Mouse (Mus musculus) limb, embryonic 11.5 days (tissue): ENCODE results near the gene Hist1h1d. TPM values are rescaled to one million over a fixed set of nuclear protein-coding genes. Genes with fewer than 3 reads are reported as not detected.
A peak's percentile ranks its signal among the peaks of the same experiment; 100 is the strongest.

ENCODE experiments used
- ATAC-seq: fragments of 200-750 bp; cut with Nextera tagmentation; 2 replicates; pipeline ENCODE4 v1.8.0; 2017; ENCODE audit warnings: low read depth; ENCODE audit not compliant: insufficient number of reproducible peaks, low FRiP score, low TSS enrichment
- DNase-seq: peaks from one replicate; pipeline ENCODE4 v3.0.0-alpha.2; 2015; ENCODE audit warnings: low spot score
- H3K27ac ChIP-seq: fragments of 300-500 bp; sonication (generic); replicated peaks from 2 replicates; pipeline ENCODE4 v1.5.1; 2014; ENCODE audit warnings: low read depth, mild to moderate bottlenecking, low read length
- H3K27me3 ChIP-seq: fragments of 300-500 bp; sonication (generic); 2 replicates; pipeline ENCODE4 v1.6.1; 2014; ENCODE audit warnings: mild to moderate bottlenecking, low read length, mixed read lengths; ENCODE audit not compliant: control insufficient read depth, insufficient read depth
- H3K36me3 ChIP-seq: fragments of 300-500 bp; sonication (generic); 2 replicates; pipeline ENCODE4 v1.6.1; 2014; ENCODE audit warnings: mild to moderate bottlenecking, low read length, moderate library complexity, mixed read lengths; ENCODE audit not compliant: control insufficient read depth, insufficient read depth
- H3K4me1 ChIP-seq: fragments of 300-500 bp; sonication (generic); 2 replicates; pipeline ENCODE4 v1.6.1; 2014; ENCODE audit warnings: low read length, mixed read lengths; ENCODE audit not compliant: control insufficient read depth, insufficient read depth
- H3K4me2 ChIP-seq: fragments of 300-500 bp; sonication (generic); 2 replicates; pipeline ENCODE4 v1.6.1; 2014; ENCODE audit warnings: low read depth, mild to moderate bottlenecking, moderate library complexity; ENCODE audit not compliant: severe bottlenecking
- H3K4me3 ChIP-seq: fragments of 300-500 bp; sonication (generic); 2 replicates; pipeline ENCODE4 v1.5.1; 2014; ENCODE audit warnings: low read depth, low read length
- H3K9ac ChIP-seq: fragments of 300-500 bp; sonication (generic); 2 replicates; pipeline ENCODE4 v1.6.1; 2014; ENCODE audit warnings: mild to moderate bottlenecking, low read length
- H3K9me3 ChIP-seq: fragments of 300-500 bp; sonication (generic); 2 replicates; pipeline ENCODE4 v1.6.1; 2016; ENCODE audit warnings: low read length; ENCODE audit not compliant: control insufficient read depth
- WGBS: fragments of 180-500 bp; shearing (Covaris S2); extraction: QIAGEN DNeasy Blood & Tissue Kit; methylation state at CpG from one replicate; pipeline ENCODE4 v1.1.7; 2014; 5-methylcytosine and 5-hydroxymethylcytosine counted together
- polyA plus RNA-seq: library from polyadenylated mRNA; unstranded; fragments of >200 nt; fragmentation: Nextera tagmentation; extraction: Ambion mirVana; gene quantifications from 2 replicates; pipeline ENCODE4 v1.2.1, GENCODE M21; 2014

Hist1h1d gene
- polyA plus RNA-seq, 1 experiment from 2014 or later: 0.56 TPM

- H3K9ac ChIP-seq: peak overlapping the region; percentile 85
- H3K4me3 ChIP-seq: peak overlapping the region; percentile 45
- no peaks in the 10 kb centered on the region for H3K27me3 ChIP-seq
- WGBS: 4% methylated on average over 7 of the region's 7 CpGs
- H3K4me1 ChIP-seq: peaks cover 7% of the 10 kb centered on the region; the same call in 1 of the 2 replicates
- no peak for ATAC-seq
- peak overlapping the region; percentile 69 for H3K4me2 ChIP-seq
- no peaks in the 10 kb centered on the region for H3K9me3 ChIP-seq
- no peaks in the 10 kb centered on the region for H3K36me3 ChIP-seq
- peak; percentile 76 for DNase-seq
- H3K27ac ChIP-seq: peak overlapping the region; percentile 94
Observed at GRCm38 (mm10) chr13:23576351-23576881, 23.4 kb downstream of the Hist1h1d start.

- H3K9ac ChIP-seq: peak overlapping the region; percentile 85
- ATAC-seq: no peak
- no peaks in the 10 kb centered on the region for H3K36me3 ChIP-seq
- WGBS: 59% methylated on average over 6 of the region's 6 CpGs
- H3K27ac ChIP-seq: peak overlapping the region; percentile 94
- DNase-seq: peak; percentile 47
- peaks cover 7% of the 10 kb centered on the region; the same call in 1 of the 2 replicates for H3K4me1 ChIP-seq
- H3K4me2 ChIP-seq: peak overlapping the region; percentile 69
- H3K27me3 ChIP-seq: no peaks in the 10 kb centered on the region
- H3K4me3 ChIP-seq: peak overlapping the region; percentile 45
- no peaks in the 10 kb centered on the region for H3K9me3 ChIP-seq
Observed at GRCm38 (mm10) chr13:23576906-23577639, 24.0 kb downstream of the Hist1h1d start.

GRCm38 (mm10) chr13:23577835-23578234 lies 24.8 kb downstream of the Hist1h1d start:
- DNase-seq (no peak), ATAC-seq (no peak)
- Histone ChIP-seq H3K4me2 (no peak overlapping the region), H3K9ac (no peak overlapping the region), H3K4me3 (no peak overlapping the region), H3K4me1 (peaks cover 10% of the 10 kb centered on the region), H3K9me3 (no peaks in the 10 kb centered on the region), H3K36me3 (no peaks in the 10 kb centered on the region), H3K27me3 (no peaks in the 10 kb centered on the region), H3K27ac (no peak overlapping the region)
- 97% methylated on average over 1 of the region's 1 CpGs for WGBS

- Histone ChIP-seq H3K4me1 (peaks cover 11% of the 10 kb centered on the region), H3K4me3 (peak within 1 kb of the TSS; percentile 54), H3K4me2 (peak within 1 kb of the TSS; percentile 82), H3K9me3 (no peaks in the 10 kb centered on the region), H3K27ac (peak within 1 kb of the TSS; percentile 98), H3K36me3 (no peaks in the 10 kb centered on the region), H3K27me3 (no peaks in the 10 kb centered on the region), H3K9ac (peak within 1 kb of the TSS; percentile 83)
- peak; percentile 99 for DNase-seq
- peak; percentile 89 for ATAC-seq
- WGBS: 0% methylated on average over 41 of the region's 43 CpGs
Observed at GRCm38 (mm10) chr13:23581408-23582218, 28.6 kb downstream of the Hist1h1d start, which contains the start of gene Hist1h4d. TSS of gene Hist1h4d (plus strand) at chr13:23581598.

GRCm38 (mm10) chr13:23582219-23583056 lies 29.4 kb downstream of the Hist1h1d start:
- no peaks in the 10 kb centered on the region for H3K36me3 ChIP-seq
- H3K4me1 ChIP-seq: peaks cover 9% of the 10 kb centered on the region; the same call in 1 of the 2 replicates
- DNase-seq (peak; percentile 58), ATAC-seq (no peak)
- H3K4me3 ChIP-seq: peak overlapping the region; percentile 54
- no peaks in the 10 kb centered on the region for H3K9me3 ChIP-seq
- peak overlapping the region; percentile 98 for H3K27ac ChIP-seq
- H3K27me3 ChIP-seq: no peaks in the 10 kb centered on the region
- peak overlapping the region; percentile 83 for H3K9ac ChIP-seq
- peak overlapping the region; percentile 82 for H3K4me2 ChIP-seq
- 4% methylated on average over 6 of the region's 6 CpGs for whole genome bisulfite sequencing

- Histone ChIP-seq H3K36me3 (no peaks in the 10 kb centered on the region), H3K9ac (peak overlapping the region; percentile 17; the same call in 1 of the 2 replicates), H3K9me3 (no peaks in the 10 kb centered on the region), H3K27ac (peak overlapping the region; percentile 98), H3K4me1 (peaks cover 9% of the 10 kb centered on the region; the same call in 1 of the 2 replicates), H3K4me2 (no peak overlapping the region), H3K4me3 (no peak overlapping the region), H3K27me3 (no peaks in the 10 kb centered on the region)
- peak; percentile 32 for DNase-seq
- ATAC-seq: no peak
Observed at GRCm38 (mm10) chr13:23583387-23584068, 30.5 kb downstream of the Hist1h1d start.

- peaks cover 9% of the 10 kb centered on the region; the same call in 1 of the 2 replicates for H3K4me1 ChIP-seq
- no peaks in the 10 kb centered on the region for H3K36me3 ChIP-seq
- peak overlapping the region; percentile 98 for H3K27ac ChIP-seq
- H3K9me3 ChIP-seq: no peaks in the 10 kb centered on the region
- H3K9ac ChIP-seq: peak overlapping the region; percentile 77
- no peaks in the 10 kb centered on the region for H3K27me3 ChIP-seq
- peak overlapping the region; percentile 39; the same call in 1 of the 2 replicates for H3K4me3 ChIP-seq
- H3K4me2 ChIP-seq: peak overlapping the region; percentile 70
- peak; percentile 50 for DNase-seq
- ATAC-seq: no peak
Observed at GRCm38 (mm10) chr13:23584331-23584730, 31.3 kb downstream of the Hist1h1d start.
